Mouse (Mus musculus): ENCODE measurements around the gene Cstad. TPM values are rescaled to one million over a fixed set of nuclear protein-coding genes. Genes with fewer than 3 reads are reported as not detected.

The Cstad gene
- polyA plus RNA-seq, 1 experiment from 2014 or later = 0.83 TPM

- H3K9ac ChIP-seq (replicated peaks) = peak overlapping the region; percentile 37
- 32% methylated on average over 9 of the region's 9 CpGs for whole genome bisulfite sequencing
- H3K27ac ChIP-seq (replicated peaks) = peak overlapping the region; percentile 85
- peaks cover 28% of the 10 kb centered on the region for H3K4me1 ChIP-seq
- H3K36me3 ChIP-seq = no peaks in the 10 kb centered on the region
- peak overlapping the region; percentile 15 for H3K4me3 ChIP-seq (replicated peaks)
- H3K4me2 ChIP-seq = peak overlapping the region; percentile 52
- H3K27me3 ChIP-seq (replicated peaks) = no peaks in the 10 kb centered on the region
- H3K9me3 ChIP-seq (replicated peaks) = no peaks in the 10 kb centered on the region
- peak; percentile 32; the same call in 1 of the 2 replicates for ATAC-seq (ENCODE audit: low FRiP score)
Measured at GRCm38 (mm10) chr2:30614151-30614923, 19.5 kb downstream of the Cstad start.

- no peak overlapping the region for H3K27ac ChIP-seq (replicated peaks)
- H3K4me1 ChIP-seq = peaks cover 28% of the 10 kb centered on the region
- no peaks in the 10 kb centered on the region for H3K36me3 ChIP-seq
- H3K4me2 ChIP-seq = no peak overlapping the region
- no peak overlapping the region for H3K4me3 ChIP-seq (replicated peaks)
- 87% methylated on average over 2 of the region's 2 CpGs for WGBS
- no peak for ATAC-seq (ENCODE audit: low FRiP score)
- H3K9ac ChIP-seq (replicated peaks) = no peak overlapping the region
- no peaks in the 10 kb centered on the region for H3K9me3 ChIP-seq (replicated peaks)
- H3K27me3 ChIP-seq (replicated peaks) = no peaks in the 10 kb centered on the region
Measured at GRCm38 (mm10) chr2:30615869-30616268, 21.0 kb downstream of the Cstad start.

GRCm38 (mm10) chr2:30616464-30616863 lies 21.6 kb downstream of the Cstad start:
- peaks cover 28% of the 10 kb centered on the region for H3K4me1 ChIP-seq
- no peaks in the 10 kb centered on the region for H3K27me3 ChIP-seq (replicated peaks)
- H3K9ac ChIP-seq (replicated peaks) = no peak overlapping the region
- H3K27ac ChIP-seq (replicated peaks) = no peak overlapping the region
- 78% methylated on average over 6 of the region's 6 CpGs for WGBS
- no peak overlapping the region for H3K4me2 ChIP-seq
- no peak overlapping the region for H3K4me3 ChIP-seq (replicated peaks)
- no peak for ATAC-seq (ENCODE audit: low FRiP score)
- H3K36me3 ChIP-seq = no peaks in the 10 kb centered on the region
- no peaks in the 10 kb centered on the region for H3K9me3 ChIP-seq (replicated peaks)

GRCm38 (mm10) chr2:30618487-30619248 lies 23.8 kb downstream of the Cstad start:
- ATAC-seq (ENCODE audit: low FRiP score) = no peak
- H3K27ac ChIP-seq (replicated peaks) = no peak overlapping the region
- peaks cover 24% of the 10 kb centered on the region for H3K4me1 ChIP-seq
- H3K4me3 ChIP-seq (replicated peaks) = no peak overlapping the region
- no peaks in the 10 kb centered on the region for H3K9me3 ChIP-seq (replicated peaks)
- no peaks in the 10 kb centered on the region for H3K36me3 ChIP-seq
- H3K4me2 ChIP-seq = no peak overlapping the region
- no peak overlapping the region for H3K9ac ChIP-seq (replicated peaks)
- WGBS = 41% methylated on average over 6 of the region's 6 CpGs
- no peaks in the 10 kb centered on the region for H3K27me3 ChIP-seq (replicated peaks)

GRCm38 (mm10) chr2:30623873-30624272 lies 29.0 kb downstream of the Cstad start:
- Histone ChIP-seq H3K4me1 (peaks cover 19% of the 10 kb centered on the region), H3K36me3 (no peaks in the 10 kb centered on the region), H3K4me2 (no peak overlapping the region), H3K27ac (replicated peaks) (no peak overlapping the region), H3K9ac (replicated peaks) (no peak overlapping the region), H3K4me3 (replicated peaks) (no peak overlapping the region), H3K9me3 (replicated peaks) (no peaks in the 10 kb centered on the region), H3K27me3 (replicated peaks) (no peaks in the 10 kb centered on the region)
- ATAC-seq (ENCODE audit: low FRiP score) = no peak
- 87% methylated on average over 10 of the region's 10 CpGs for WGBS

- 70% methylated on average over 6 of the region's 6 CpGs for WGBS
- Histone ChIP-seq H3K9ac (replicated peaks) (no peak overlapping the region), H3K9me3 (replicated peaks) (no peaks in the 10 kb centered on the region), H3K4me1 (peaks cover 30% of the 10 kb centered on the region), H3K36me3 (no peaks in the 10 kb centered on the region), H3K27me3 (replicated peaks) (no peaks in the 10 kb centered on the region), H3K4me2 (no peak overlapping the region), H3K4me3 (replicated peaks) (no peak overlapping the region), H3K27ac (replicated peaks) (no peak overlapping the region)
- ATAC-seq (ENCODE audit: low FRiP score) = no peak
Measured at GRCm38 (mm10) chr2:30625296-30625826, 30.5 kb downstream of the Cstad start.

GRCm38 (mm10) chr2:30626058-30626675 lies 31.3 kb downstream of the Cstad start:
- no peak overlapping the region for H3K27ac ChIP-seq (replicated peaks)
- H3K4me3 ChIP-seq (replicated peaks) = no peak overlapping the region
- no peaks in the 10 kb centered on the region for H3K27me3 ChIP-seq (replicated peaks)
- peaks cover 30% of the 10 kb centered on the region for H3K4me1 ChIP-seq
- ATAC-seq (ENCODE audit: low FRiP score) = no peak
- WGBS = 75% methylated on average over 17 of the region's 17 CpGs
- H3K36me3 ChIP-seq = no peaks in the 10 kb centered on the region
- H3K9ac ChIP-seq (replicated peaks) = no peak overlapping the region
- no peaks in the 10 kb centered on the region for H3K9me3 ChIP-seq (replicated peaks)
- H3K4me2 ChIP-seq = no peak overlapping the region

- WGBS = 93% methylated on average over 3 of the region's 3 CpGs
- Histone ChIP-seq H3K4me3 (replicated peaks) (no peak overlapping the region), H3K36me3 (no peaks in the 10 kb centered on the region), H3K27ac (replicated peaks) (no peak overlapping the region), H3K9me3 (replicated peaks) (no peaks in the 10 kb centered on the region), H3K9ac (replicated peaks) (no peak overlapping the region), H3K4me2 (no peak overlapping the region), H3K27me3 (replicated peaks) (no peaks in the 10 kb centered on the region), H3K4me1 (peaks cover 30% of the 10 kb centered on the region)
- ATAC-seq (ENCODE audit: low FRiP score) = no peak
Measured at GRCm38 (mm10) chr2:30627338-30627737, 32.5 kb downstream of the Cstad start.

- Histone ChIP-seq H3K9ac (replicated peaks) (no peak overlapping the region), H3K27me3 (replicated peaks) (no peaks in the 10 kb centered on the region), H3K9me3 (replicated peaks) (no peaks in the 10 kb centered on the region), H3K36me3 (no peaks in the 10 kb centered on the region), H3K4me2 (no peak overlapping the region), H3K27ac (replicated peaks) (peak overlapping the region; percentile 87), H3K4me3 (replicated peaks) (no peak overlapping the region), H3K4me1 (peaks cover 30% of the 10 kb centered on the region)
- no peak for ATAC-seq (ENCODE audit: low FRiP score)
- WGBS = 89% methylated on average over 17 of the region's 17 CpGs
Measured at GRCm38 (mm10) chr2:30628374-30628773, 33.5 kb downstream of the Cstad start.

- Histone ChIP-seq H3K4me1 (peaks cover 30% of the 10 kb centered on the region), H3K4me2 (peak overlapping the region; percentile 25; the same call in 1 of the 2 replicates), H3K9me3 (replicated peaks) (no peaks in the 10 kb centered on the region), H3K9ac (replicated peaks) (no peak overlapping the region; the same call in 1 of the 2 replicates), H3K4me3 (replicated peaks) (no peak overlapping the region), H3K27ac (replicated peaks) (peak overlapping the region; percentile 87), H3K36me3 (no peaks in the 10 kb centered on the region), H3K27me3 (replicated peaks) (no peaks in the 10 kb centered on the region)
- peak; percentile 72 for ATAC-seq (ENCODE audit: low FRiP score)
- WGBS = 29% methylated on average over 14 of the region's 14 CpGs
Measured at GRCm38 (mm10) chr2:30629038-30629761, 34.4 kb downstream of the Cstad start.

GRCm38 (mm10) chr2:30629860-30630259 lies 35.0 kb downstream of the Cstad start:
- 73% methylated on average over 4 of the region's 4 CpGs for WGBS
- peak; percentile 26; the same call in 1 of the 2 replicates for ATAC-seq (ENCODE audit: low FRiP score)
- peak overlapping the region; percentile 25; the same call in 1 of the 2 replicates for H3K4me2 ChIP-seq

More at GRCm38 (mm10) chr2:30629860-30630259, 35.0 kb downstream of the Cstad start:
- Histone ChIP-seq H3K4me3 (replicated peaks) (no peak overlapping the region), H3K27me3 (replicated peaks) (no peaks in the 10 kb centered on the region), H3K27ac (replicated peaks) (peak overlapping the region; percentile 87), H3K36me3 (no peaks in the 10 kb centered on the region), H3K9ac (replicated peaks) (no peak overlapping the region; the same call in 1 of the 2 replicates), H3K9me3 (replicated peaks) (no peaks in the 10 kb centered on the region), H3K4me1 (peaks cover 30% of the 10 kb centered on the region)
